In genomic region chr13:26714056-26714455, GRCm38 (mm10) we compare ENCODE assay signal across 14 mouse cellular contexts. TPM values are rescaled to one million over a fixed set of nuclear protein-coding genes. Genes with fewer than 3 reads are reported as not detected.
DNase-seq lines count a peak whose midpoint lies in the region; ATAC-seq lines count a peak whose summit lies in the region.
"Had no signal": no experiment of that assay in that cellular context is flagged by ENCODE, and none has a peak within 500 bp of the region (broad histone marks: within the 10 kb centered on the region; RNA-seq: fewer than 3 reads in every experiment).

No protein-coding gene starts in this region.

- no peaks in the 10 kb centered on the region for H3K4me1 ChIP-seq in hindbrain, embryonic 13.5 days (replicated peaks)

- ATAC-seq in hindbrain, embryonic 13.5 days (ENCODE audit: low FRiP score): no peak

- no peak overlapping the region for H3K4me2 ChIP-seq in hindbrain, embryonic 13.5 days
- H3K4me2 ChIP-seq: limb, embryonic 13.5 days had no signal

- peak; percentile 2 to 9 for DNase-seq in heart, postnatal 14 days
- DNase-seq in heart, adult 11 months: no peak
- DNase-seq in adipocyte (ENCODE audit: low spot score): peak; percentile 31
- peak; percentile 24 to 72 for DNase-seq in frontal cortex, postnatal 36 days (ENCODE audit: low spot score in 2 of 2)
- peak; percentile 15 to 30 for DNase-seq in left cerebral cortex, postnatal 36 days (ENCODE audit: low spot score in 2 of 2)
- DNase-seq in B cell, adult 2 months: no peak
- DNase-seq: kidney, adult 2 months; lung, adult 18-20 months; thymus, postnatal 36 days had no signal

- no peak overlapping the region for H3K4me3 ChIP-seq in hindbrain, embryonic 13.5 days
- H3K4me3 ChIP-seq: limb, embryonic 13.5 days had no signal

- H3K27ac ChIP-seq in hindbrain, embryonic 13.5 days: no peak overlapping the region
- H3K27ac ChIP-seq: limb, embryonic 13.5 days had no signal

- intact Hi-C loops in heart, postnatal 14 days (cut with DNase I): no loop called here
- intact Hi-C loops in left cerebral cortex, postnatal 36 days (cut with DNase I): no loop called here

- 89% methylated on average over 5 of the region's 5 CpGs for WGBS in hindbrain, embryonic 13.5 days

- no peak overlapping the region for H3K9ac ChIP-seq in hindbrain, embryonic 13.5 days
- H3K9ac ChIP-seq: limb, embryonic 13.5 days had no signal

- no peaks in the 10 kb centered on the region for H3K36me3 ChIP-seq in hindbrain, embryonic 13.5 days
- H3K36me3 ChIP-seq: limb, embryonic 13.5 days had no signal

- H3K27me3 ChIP-seq in hindbrain, embryonic 13.5 days: no peaks in the 10 kb centered on the region
- H3K27me3 ChIP-seq: limb, embryonic 13.5 days had no signal

- H3K9me3 ChIP-seq in hindbrain, embryonic 13.5 days: no peaks in the 10 kb centered on the region
- H3K9me3 ChIP-seq: limb, embryonic 13.5 days had no signal

RNA-seq across cellular contexts. Expression of gene Hdgfl1, which starts 55.9 kb away (rescaled TPM):
- total RNA-seq in heart, postnatal 14 days (2021): not detected
- not detected for total RNA-seq in left cerebral cortex, postnatal 36 days (2021)
- not detected in 2 replicates for polyA plus RNA-seq in hindbrain, embryonic 13.5 days (2015; fragmentation: Nextera tagmentation; extraction: Ambion mirVana)
- total RNA-seq: hematopoietic stem cell, adult 5-6 weeks; megakaryocyte-erythroid progenitor cell, adult 5-6 weeks had no signal
- polyA plus RNA-seq: large intestine, adult 2 months; limb, embryonic 13.5 days had no signal

Comparison
In these comparisons a context has a peak if more than half of its experiments do, and no peak if none do; other contexts are left out.
1. DNase-seq: peak in heart, postnatal 14 days (2 of 2), adipocyte (single experiment), frontal cortex, postnatal 36 days (2 of 2) and left cerebral cortex, postnatal 36 days (2 of 2); none in heart, adult 11 months (single experiment) and B cell, adult 2 months (0 of 2).